Mouse (Mus musculus): ENCODE measurements at regions not wholly inside any gene's neighbourhood (a gene's known extent, or its start where the extent isn't known, plus 50 kb on each side); places are given as distances from the start of the nearest gene placed in this dataset.

DNA sequence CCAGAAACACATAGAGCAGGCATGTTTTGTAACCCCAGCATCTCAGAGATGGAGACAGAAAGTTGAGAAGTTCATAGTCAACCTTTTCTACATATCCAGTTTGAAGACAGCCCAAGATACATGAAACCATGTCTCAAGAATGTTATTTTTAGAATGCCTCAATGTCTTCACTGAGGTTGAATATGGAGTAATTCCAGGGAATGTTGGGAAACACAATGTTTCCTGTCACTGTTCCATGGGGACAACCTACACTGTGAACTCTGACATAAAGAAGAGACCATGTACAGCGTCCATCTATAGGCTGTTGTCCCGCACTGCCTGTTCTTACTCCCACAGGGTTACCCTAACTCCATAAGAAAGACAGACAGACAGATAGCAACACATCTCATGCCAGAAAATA, 89.8 kb upstream of the Mark1 start:
- no peak for DNase-seq

DNA sequence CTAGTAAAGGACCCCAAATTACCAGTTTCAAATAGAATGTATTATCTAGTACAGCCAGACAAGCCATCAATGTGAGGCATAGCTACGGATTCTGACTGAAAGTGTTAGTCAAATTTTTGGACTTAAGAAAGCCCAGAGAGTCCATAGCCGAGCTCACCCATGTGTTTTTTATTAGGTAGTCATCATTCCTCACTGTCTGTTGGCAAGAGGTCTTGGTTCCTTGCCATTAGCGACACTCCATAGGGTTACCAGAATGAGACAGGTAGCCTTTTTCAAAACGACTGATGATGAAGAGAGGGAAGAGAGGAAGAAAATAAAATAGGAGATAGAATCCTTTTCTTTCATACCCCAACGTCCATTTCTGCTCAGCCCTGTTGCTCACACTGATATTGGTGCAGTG, 83.8 kb upstream of the Mark1 start:
- no peak for DNase-seq

DNA sequence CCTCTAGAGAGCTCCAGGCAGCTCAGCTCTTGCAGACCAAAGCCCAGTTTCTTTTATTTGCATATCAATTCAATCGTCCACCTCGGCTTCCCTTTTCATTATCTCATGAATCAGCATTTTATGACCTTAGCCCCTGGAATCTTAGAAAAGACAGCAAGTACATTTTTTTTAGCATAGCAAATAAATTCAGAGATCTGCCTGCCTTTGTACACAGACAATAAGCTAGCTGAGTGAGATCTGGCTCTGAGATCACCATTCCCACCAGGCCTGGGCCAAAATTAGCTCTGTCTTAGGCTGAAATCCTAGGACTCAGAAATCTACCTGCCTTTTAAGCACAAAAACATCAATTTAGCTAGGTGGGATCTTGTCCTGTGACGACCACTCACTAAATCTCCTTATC, 80.7 kb upstream of the Mark1 start:
- no peak for DNase-seq

DNA sequence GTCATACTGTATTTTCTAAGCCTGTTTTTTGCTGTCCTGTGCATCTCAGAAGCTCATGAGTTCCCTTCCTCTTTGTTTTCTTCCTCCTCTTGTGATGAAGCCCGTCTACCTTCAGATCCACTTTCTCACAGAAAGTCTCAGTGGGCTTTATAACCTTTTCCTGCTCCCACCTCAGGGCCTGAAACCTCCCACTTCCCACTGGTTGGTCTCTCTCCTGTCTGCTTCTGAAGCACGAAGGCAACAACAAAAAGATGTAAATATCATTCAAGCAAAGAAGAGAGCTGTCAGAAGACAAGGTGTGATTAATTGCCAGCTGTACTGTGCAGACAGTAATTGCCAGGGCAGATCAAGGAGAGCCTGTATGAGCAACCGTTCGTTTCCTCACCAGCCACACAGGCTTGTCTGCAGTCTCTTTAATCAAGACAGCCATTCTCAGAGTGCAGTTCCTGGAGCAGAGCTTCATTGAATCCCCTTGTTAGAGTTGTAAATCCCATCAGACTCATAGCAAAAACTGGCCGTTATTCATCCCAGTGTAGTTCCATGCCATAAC, 80.0 kb upstream of the Mark1 start:
- DNase-seq, result no peak

DNA sequence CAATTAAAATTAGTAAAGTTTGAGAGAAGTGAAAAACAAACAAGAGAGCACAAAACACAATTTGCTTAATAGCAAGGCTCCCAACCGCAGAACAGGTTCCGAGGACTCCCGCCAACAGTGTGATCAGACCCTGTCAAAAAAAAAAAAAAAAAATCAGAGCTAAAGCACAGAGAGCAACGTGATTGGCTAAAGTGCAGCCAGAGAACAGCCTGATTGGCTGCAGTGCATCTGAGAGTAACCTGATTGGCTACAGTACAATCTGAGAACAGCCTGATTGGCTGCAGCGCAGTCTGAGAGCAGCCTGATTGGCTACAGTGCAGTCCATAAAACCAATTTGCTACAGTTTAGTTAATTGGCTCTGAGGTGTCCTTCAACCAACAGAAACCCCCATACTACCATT, 74.6 kb upstream of the Mark1 start:
- no peak for DNase-seq

DNA sequence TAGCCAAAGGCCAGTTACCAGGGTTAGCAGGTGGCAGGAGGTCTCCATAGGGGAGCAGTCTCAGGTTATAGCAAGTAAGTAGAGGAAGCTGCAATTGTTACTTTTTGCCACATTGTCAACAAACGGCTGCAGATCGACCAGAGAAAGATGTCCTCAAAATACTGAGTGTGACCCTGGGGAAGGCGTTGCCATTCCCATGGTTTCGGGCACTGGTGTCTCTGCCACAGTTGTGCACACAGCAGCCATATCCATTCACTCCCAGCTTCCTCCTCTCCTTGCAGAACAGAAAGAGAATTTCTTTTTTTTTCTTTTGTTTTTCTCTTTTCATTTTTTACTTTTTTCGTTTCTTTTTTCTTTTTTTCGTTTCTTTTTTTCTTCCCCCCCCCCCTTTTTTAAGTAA, 73.4 kb upstream of the Mark1 start:
- DNase-seq, result no peak

DNA sequence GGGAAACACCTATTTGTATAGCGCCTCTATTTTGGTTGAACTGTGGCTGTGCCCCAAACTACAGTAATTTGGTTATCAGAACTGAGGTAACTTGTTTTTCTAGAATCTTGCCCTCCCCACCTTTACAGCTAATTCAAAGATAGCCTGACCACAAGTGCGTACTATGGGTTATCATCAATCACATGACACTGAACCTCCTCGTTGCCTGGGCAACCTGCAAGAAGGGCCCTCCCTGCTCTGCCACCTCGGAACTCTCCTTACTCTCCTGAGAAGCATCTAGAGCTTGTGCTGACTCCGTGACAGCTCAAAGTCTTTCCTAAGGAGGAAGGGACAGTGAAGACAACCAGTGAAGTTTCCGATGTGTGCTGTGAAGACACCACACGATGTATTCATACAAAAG, 72.2 kb upstream of the Mark1 start:
- DNase-seq, result no peak

DNA sequence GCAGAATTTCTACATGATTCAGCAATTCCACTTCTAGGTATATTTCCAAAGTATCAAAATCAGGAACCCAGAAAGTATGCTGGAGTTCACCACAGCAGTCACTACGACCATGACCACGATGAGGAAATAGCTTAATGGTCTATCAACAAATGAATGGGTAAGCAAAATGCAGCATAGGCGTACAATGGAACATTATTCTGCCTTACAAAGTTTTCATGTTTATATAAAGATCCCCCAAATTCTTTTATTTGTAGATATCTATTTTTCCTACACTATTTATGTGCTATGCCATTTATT, 71.4 kb upstream of the Mark1 start:
- no peak for DNase-seq

DNA sequence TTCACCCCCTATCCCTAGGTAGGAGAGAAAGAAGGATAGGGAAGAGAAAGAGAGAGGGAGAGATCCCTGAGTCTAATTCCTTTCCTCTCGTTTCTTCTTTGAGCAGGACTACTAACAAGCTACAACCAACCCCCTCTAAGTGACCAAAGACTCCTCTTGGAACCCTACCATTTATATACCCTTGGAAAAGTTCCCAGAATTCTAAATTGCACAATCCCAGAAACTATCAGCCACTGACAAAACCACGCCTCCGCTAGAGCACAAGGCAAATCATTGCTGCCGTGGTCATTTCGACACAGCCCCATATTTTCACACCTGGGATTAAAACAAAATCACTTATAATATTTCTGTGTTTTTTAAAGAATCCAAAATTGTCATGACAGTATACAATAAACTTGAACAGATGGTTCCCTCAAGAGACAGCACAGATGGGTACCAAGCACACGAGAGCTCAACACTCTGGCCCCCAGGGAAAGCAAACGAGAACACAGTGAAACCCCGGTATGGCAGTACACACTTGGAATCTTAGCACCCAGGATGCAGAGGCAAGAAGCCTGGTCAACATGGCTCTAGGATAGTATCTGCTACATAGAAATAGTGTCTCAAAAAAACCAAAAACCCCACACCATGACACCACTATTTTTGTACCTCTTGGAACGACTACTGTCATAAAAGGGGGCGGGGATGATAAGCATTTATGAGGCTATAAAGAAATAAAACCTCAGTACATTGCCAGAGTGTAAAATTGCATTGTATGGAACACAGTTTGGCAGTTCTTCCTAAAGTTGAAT, 70.9 kb upstream of the Mark1 start:
- no peak for DNase-seq

DNA sequence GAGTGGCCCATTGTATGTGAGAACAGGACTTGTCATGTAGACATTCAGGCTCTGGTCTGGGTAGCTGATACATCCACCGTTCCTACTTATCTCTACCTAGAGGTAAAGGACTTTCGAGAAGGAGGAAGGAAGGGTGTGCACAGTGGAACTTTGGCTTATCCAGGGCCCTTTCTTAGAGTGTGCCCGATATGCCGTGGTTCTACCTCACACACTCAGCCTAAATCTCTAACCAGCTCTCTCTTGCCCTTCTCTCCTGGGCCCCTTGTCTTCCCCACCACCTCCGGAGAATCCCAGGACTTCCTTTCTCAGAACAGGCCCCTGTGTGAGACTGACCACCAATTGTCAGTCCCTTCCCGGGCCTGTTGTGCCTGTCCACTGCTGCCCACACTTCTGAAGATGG, 68.8 kb upstream of the Mark1 start:
- no peak for DNase-seq

DNA sequence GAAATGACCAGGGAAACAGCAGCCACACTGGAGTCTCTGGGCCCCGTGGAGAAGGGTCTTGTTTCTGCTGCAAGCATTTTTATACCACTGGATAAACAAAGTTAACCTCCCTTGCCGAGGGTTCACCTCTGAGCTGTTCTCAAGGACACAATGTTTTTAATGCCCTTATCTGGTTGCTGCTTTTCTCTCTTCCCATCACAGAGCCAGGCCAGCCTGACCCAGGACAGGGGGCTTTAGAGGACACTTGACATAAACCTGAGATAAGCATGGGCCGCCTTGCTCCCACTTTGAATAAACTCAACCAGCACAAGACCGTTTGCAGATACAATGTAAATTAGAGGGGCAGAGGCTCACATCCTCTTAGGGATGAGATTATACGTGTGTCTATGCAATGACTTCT, 68.3 kb upstream of the Mark1 start:
- no peak for DNase-seq

DNA sequence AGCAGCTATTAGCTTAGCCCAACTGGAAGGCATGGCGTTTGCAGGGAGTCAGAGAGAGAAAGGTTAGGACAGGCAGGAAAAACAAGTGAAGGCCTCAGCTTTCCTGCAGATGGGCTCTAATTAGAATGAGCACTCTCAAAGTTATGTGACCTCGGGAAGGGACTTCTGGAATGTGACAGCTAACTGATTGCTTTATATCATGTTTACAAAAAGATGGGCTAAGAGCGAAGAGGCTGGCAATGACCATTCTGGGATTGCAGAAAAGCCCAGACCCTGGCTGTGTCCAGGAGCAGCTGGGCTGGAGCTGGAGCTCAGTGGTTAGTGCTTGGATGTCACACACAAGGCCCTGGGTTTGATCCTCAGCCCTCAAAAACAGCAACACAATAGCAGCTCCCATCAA, 65.7 kb upstream of the Mark1 start:
- DNase-seq, result no peak

DNA sequence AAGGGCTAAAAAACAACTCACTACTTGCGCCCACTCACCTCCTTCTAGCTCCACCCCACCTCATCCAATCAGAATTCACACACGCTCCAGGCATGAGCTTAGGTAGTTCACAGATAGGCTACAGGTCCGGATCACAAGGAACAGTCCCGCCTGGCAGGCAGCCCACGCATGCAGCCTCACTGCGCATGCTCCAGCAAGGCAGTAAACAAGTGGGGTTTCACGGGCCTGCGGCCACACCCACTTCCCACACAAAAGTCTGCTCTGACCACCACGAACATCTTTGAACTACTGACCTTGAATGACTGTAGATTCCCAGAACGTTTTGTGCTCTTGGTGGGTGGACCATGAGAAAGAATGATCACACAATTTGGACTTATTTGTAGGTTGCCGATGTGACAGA, 62.7 kb upstream of the Mark1 start:
- DNase-seq, result no peak

DNA sequence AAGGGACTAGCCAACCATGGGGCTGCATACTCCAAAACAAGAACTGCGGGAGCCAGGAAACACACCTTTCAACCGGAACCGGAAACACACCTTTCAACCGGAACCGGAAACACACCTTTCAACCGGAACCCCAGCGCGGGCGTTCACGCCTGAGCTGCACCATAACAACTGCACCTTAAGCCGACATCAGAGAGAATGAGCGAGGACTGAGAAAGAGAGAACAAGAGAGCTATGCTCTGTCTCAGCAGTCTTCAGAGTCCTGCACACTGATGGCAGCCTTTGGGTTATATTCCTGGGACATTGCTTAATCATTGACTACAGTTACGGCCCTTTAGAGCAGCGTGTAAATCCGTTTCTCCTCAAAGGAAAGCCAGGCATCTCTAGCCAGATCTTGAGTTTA, 58.1 kb upstream of the Mark1 start:
- DNase-seq, result no peak

DNA sequence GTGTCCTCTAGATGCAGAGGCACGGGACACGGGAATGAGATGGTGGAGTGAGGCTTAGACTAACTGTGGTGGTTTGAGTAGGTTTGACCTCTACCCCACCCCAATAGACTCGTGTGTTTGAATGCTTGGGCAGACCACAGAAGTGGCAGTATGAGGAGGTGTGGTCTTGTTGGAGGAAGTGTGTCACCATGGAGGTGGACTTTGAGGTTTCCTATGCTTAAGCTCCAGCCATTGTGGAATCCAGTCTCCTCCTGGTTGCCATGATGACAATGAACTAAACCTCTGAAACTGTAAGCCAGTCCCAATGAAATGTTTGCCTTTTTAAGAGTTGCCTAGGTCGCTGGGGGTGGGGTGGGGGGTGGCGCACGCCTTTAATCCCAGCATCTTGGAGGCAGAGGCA, 53.3 kb upstream of the Mark1 start:
- DNase-seq, result no peak

DNA sequence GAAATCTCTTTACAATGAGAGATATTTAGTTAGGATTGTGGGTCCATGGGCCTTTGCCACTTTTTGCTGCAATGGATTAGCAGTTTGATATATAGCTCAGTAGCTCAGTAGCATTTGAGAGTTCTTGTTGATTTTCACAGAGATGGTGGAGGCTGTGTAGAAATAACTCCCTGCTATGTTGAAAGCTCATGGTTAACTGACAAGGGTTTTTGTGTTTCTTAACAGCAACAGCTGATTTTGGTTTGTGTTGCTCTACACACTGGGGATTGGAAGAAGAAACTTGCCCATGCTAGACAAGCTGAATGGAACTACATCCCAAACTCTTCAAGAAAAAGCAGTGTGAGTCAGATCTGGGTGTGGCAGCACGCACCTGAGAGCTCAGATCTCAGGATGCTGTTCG, 50.6 kb upstream of the Mark1 start:
- DNase-seq, result no peak
